Mouse (Mus musculus): Measurements from ENCODE around the gene Nup93.

DNA sequence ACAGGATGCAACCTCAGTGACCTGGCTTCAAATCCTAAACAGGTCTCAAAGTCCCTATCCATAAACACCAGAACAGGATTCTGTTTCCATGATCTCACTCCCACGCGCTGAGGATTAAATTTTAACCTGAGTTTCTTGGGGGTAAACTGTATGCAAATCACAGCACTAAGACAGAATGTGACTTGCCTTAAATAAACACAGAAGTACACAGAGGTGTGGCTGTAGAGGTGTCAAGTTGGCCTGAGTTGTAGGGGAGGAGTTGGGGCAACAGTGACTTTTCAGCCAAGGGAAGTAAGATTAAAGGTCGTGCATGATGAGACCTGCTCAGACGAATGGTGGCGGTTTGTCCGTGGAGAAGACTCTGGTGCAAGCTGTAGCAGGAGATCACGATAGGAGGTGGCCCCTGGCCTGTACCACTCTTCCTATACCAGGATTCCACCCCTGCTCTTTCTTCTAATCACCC, 139.7 kb downstream of the Nup93 start:
- no peak for TF ChIP-seq CTCF (IDR thresholded peaks at IDR 0.05; ENCODE audit: borderline replicate concordance, extremely low read depth, insufficient read depth, insufficient read length)
- no peak for TF ChIP-seq POLR2A (IDR thresholded peaks at IDR 0.05; ENCODE audit: borderline replicate concordance, extremely low read depth, insufficient read depth, insufficient read length, poor library complexity, severe bottlenecking)
